ENCODE assay signal across 2 mouse cellular contexts in the genomic region with DNA sequence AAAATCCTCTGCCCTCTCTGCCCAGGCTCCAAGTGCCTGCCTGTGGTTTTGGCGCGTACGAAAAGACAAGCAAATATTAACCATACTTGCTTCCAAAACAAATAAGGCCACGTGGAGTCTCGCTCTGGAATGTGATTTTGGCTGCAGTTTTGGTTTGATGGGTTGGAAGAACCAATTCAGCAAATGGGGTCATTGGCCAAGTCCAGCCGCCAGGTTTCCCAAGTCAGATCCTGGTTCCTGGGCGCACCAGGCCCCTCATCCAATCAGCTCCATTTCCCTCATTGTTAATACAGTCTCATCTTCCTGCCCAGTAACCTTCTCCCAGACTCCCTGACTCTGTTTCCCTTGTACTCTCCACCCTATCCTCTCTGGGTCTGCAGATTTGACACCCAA.
TF ChIP-seq lines count a peak whose summit lies in the region.

No protein-coding gene starts in this region.

TF ChIP-seq in CH12.LX, 34 proteins besides CTCF, POLR2A, EP300 and RAD21 (continued from another document):
- TF ChIP-seq USF1 (IDR thresholded peaks at IDR 0.05; ENCODE audit: low read depth, low read length) (no peak), BHLHE40 (IDR thresholded peaks at IDR 0.05; ENCODE audit: low read depth, low read length) (no peak), MYC (IDR thresholded peaks at IDR 0.05; ENCODE audit: low read depth, low read length) (no peak), JUND (conservative IDR thresholded peaks at IDR 0.05; ENCODE audit: low read depth, low read length) (no peak), KAT2A (IDR thresholded peaks at IDR 0.05; ENCODE audit: insufficient replicate concordance, low read length) (no peak), ZC3H11A (IDR thresholded peaks at IDR 0.05; ENCODE audit: low read depth, low read length) (no peak), NRF1 (IDR thresholded peaks at IDR 0.05; ENCODE audit: low read depth, low read length) (no peak), TCF12 (IDR thresholded peaks at IDR 0.05; ENCODE audit: low read depth, low read length) (no peak), MAFK (IDR thresholded peaks at IDR 0.05; ENCODE audit: insufficient replicate concordance, low read length) (no peak), MXI1 (IDR thresholded peaks at IDR 0.05; ENCODE audit: low read depth, low read length) (no peak)

TF ChIP-seq in MEL, 35 proteins besides CTCF, POLR2A, EP300 and RAD21 (continued from another document):
- TF ChIP-seq TAL1 (IDR thresholded peaks at IDR 0.05; ENCODE audit: low read length) (no peak), ELF1 (IDR thresholded peaks at IDR 0.05; ENCODE audit: low read depth, low read length) (no peak), SMC3 (IDR thresholded peaks at IDR 0.05; ENCODE audit: low read depth, low read length) (no peak), GABPA (IDR thresholded peaks at IDR 0.05; ENCODE audit: low read depth, low read length) (no peak), E2F4 (IDR thresholded peaks at IDR 0.05; ENCODE audit: borderline replicate concordance, low read depth, low read length) (no peak), USF2 (IDR thresholded peaks at IDR 0.05; ENCODE audit: borderline replicate concordance in 1 of 2, insufficient read depth in 1 of 2, low read depth in 1 of 2, low read length in 2 of 2) (no peak), POLR2AphosphoS5 (IDR thresholded peaks at IDR 0.05; ENCODE audit: borderline replicate concordance, low read depth, low read length) (no peak), ETS1 (IDR thresholded peaks at IDR 0.05; ENCODE audit: low read depth, low read length) (no peak), MYB (IDR thresholded peaks at IDR 0.05; ENCODE audit: low read depth, low read length) (no peak), ZNF384 (IDR thresholded peaks at IDR 0.05; ENCODE audit: low read depth, low read length) (no peak), USF1 (IDR thresholded peaks at IDR 0.05; ENCODE audit: low read depth, low read length) (no peak), KAT2A (conservative IDR thresholded peaks at IDR 0.05; ENCODE audit: low read depth, low read length) (no peak)
